14 mouse cellular contexts compared by ENCODE assay signal in the genomic region with DNA sequence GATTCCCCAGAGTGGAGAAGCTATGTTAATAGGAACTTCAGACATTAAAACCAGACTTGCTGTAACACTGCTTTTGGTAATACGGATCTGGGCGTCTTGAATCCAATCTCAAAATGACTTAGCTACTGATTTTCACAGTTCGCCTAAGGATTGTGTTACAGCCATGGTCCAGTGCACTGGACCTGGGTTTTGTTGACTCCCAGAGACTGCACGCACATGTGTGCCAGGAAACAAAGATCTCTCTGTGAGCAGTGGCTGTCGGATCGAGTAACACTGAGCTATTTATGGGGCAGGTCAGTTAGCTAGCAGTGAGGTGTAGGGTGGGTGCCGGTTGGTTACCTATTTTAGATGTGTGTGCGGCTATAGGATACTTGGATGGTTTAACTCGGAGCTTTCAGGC. TPM values are rescaled to one million over a fixed set of nuclear protein-coding genes. Genes with fewer than 3 reads are reported as not detected.
DNase-seq lines count a peak whose midpoint lies in the region; ATAC-seq and TF ChIP-seq lines count a peak whose summit lies in the region.
"Had no signal": no experiment of that assay in that cellular context is flagged by ENCODE, and none has a peak within 500 bp of the region (broad histone marks: within the 10 kb centered on the region; RNA-seq: fewer than 3 reads in every experiment).

No protein-coding gene starts in this region.

- H3K27ac ChIP-seq in heart, embryonic 14.5 days (replicated peaks in 1 of 2; ENCODE audit: control insufficient read depth in 1 of 2, insufficient read depth in 1 of 2, low read depth in 2 of 2, low read length in 2 of 2), result peak overlapping the region; percentile 71 to 81
- H3K27ac ChIP-seq in kidney, embryonic 16.5 days (ENCODE audit: low read length), result peak overlapping the region; percentile 39
- peak overlapping the region; percentile 17 for H3K27ac ChIP-seq in limb, embryonic 15.5 days
- H3K27ac ChIP-seq in thymus, adult 2 months (ENCODE audit: control insufficient read depth, insufficient read depth, low read length), result no peak overlapping the region
- H3K27ac ChIP-seq in intestine, postnatal 0 days (ENCODE audit: low read depth, low read length), result no peak overlapping the region
- H3K27ac ChIP-seq: lung, embryonic 15.5 days had no signal

- no peak overlapping the region for H3K4me3 ChIP-seq in heart, embryonic 14.5 days (ENCODE audit: control insufficient read depth in 1 of 2, insufficient read depth in 1 of 2, low read depth in 1 of 2, low read length in 2 of 2)
- no peak overlapping the region for H3K4me3 ChIP-seq in kidney, embryonic 16.5 days (ENCODE audit: low read length)
- no peak overlapping the region for H3K4me3 ChIP-seq in limb, embryonic 15.5 days
- H3K4me3 ChIP-seq in thymus, adult 2 months (ENCODE audit: control insufficient read depth, insufficient read depth, low read length), result no peak overlapping the region
- H3K4me3 ChIP-seq in intestine, postnatal 0 days (ENCODE audit: low read depth, low read length), result no peak overlapping the region
- H3K4me3 ChIP-seq: lung, embryonic 15.5 days had no signal

- DNase-seq in kidney, adult 11 months, result peak; percentile 72
- no peak for DNase-seq in kidney, postnatal 10 days
- no peak for DNase-seq in thymus, adult 2 months
- DNase-seq in c-Kit-positive CD71-positive TER-119-positive erythroid progenitor cells, embryonic 14.5 days (ENCODE audit: low spot score), result no peak
- DNase-seq: adrenal gland, adult 8-10 months; cerebellum, postnatal 36 days; thymus, adult 18-20 months had no signal

- 38% methylated on average over 9 of the region's 9 CpGs for WGBS in heart, embryonic 14.5 days
- 33% methylated on average over 9 of the region's 9 CpGs for WGBS in kidney, embryonic 16.5 days
- 49% methylated on average over 9 of the region's 9 CpGs for WGBS in limb, embryonic 15.5 days
- WGBS in thymus, adult 2 months, result 93% methylated on average over 9 of the region's 9 CpGs
- WGBS in intestine, postnatal 0 days, result 83% methylated on average over 9 of the region's 9 CpGs

- TF ChIP-seq CTCF in thymus, adult 2 months (IDR thresholded peaks at IDR 0.05; ENCODE audit: borderline replicate concordance, control insufficient read depth, extremely low read depth, insufficient read depth, low read length, poor library complexity), result no peak
- TF ChIP-seq CTCF in intestine, postnatal 0 days (IDR thresholded peaks at IDR 0.05; ENCODE audit: low read depth), result no peak

- no peaks in the 10 kb centered on the region for H3K27me3 ChIP-seq in heart, embryonic 14.5 days (ENCODE audit: control insufficient read depth, insufficient read depth, low read length)
- no peaks in the 10 kb centered on the region for H3K27me3 ChIP-seq in kidney, embryonic 16.5 days (ENCODE audit: insufficient read depth, low read length)
- H3K27me3 ChIP-seq in limb, embryonic 15.5 days, result no peaks in the 10 kb centered on the region
- H3K27me3 ChIP-seq in thymus, adult 2 months (ENCODE audit: control insufficient read depth, insufficient read depth, low read length), result no peaks in the 10 kb centered on the region
- no peaks in the 10 kb centered on the region for H3K27me3 ChIP-seq in intestine, postnatal 0 days (replicated peaks; ENCODE audit: control insufficient read depth, insufficient read depth, low read length)
- H3K27me3 ChIP-seq: CH12.LX; lung, embryonic 15.5 days had no signal

- H3K9me3 ChIP-seq in heart, embryonic 14.5 days (ENCODE audit: control insufficient read depth, low read length), result peaks cover 3% of the 10 kb centered on the region; the same call in 1 of the 2 replicates
- H3K9me3 ChIP-seq in kidney, embryonic 16.5 days (ENCODE audit: low read length), result 0 out of 2 replicates have a peak, but pooled peaks cover 3% of the 10 kb centered on the region
- no peaks in the 10 kb centered on the region for H3K9me3 ChIP-seq in limb, embryonic 15.5 days
- H3K9me3 ChIP-seq in intestine, postnatal 0 days (ENCODE audit: control insufficient read depth), result no peaks in the 10 kb centered on the region
- H3K9me3 ChIP-seq: lung, embryonic 15.5 days had no signal

- no peak for ATAC-seq in heart, embryonic 14.5 days (ENCODE audit: insufficient number of reproducible peaks, insufficient read depth, low FRiP score, low read depth)
- peak; percentile 89 for ATAC-seq in kidney, embryonic 16.5 days (ENCODE audit: low FRiP score, low TSS enrichment)
- peak; percentile 44; the same call in 1 of the 2 replicates for ATAC-seq in limb, embryonic 15.5 days (ENCODE audit: insufficient number of reproducible peaks, low FRiP score, low TSS enrichment, low read depth)
- no peak for ATAC-seq in intestine, postnatal 0 days

- 0 out of 2 replicates have a peak, but pooled peaks cover 9% of the 10 kb centered on the region for H3K36me3 ChIP-seq in heart, embryonic 14.5 days (ENCODE audit: control insufficient read depth, insufficient read depth, low read length)
- H3K36me3 ChIP-seq in kidney, embryonic 16.5 days (ENCODE audit: insufficient read depth, low read length), result no peaks in the 10 kb centered on the region; the same call in 1 of the 2 replicates
- H3K36me3 ChIP-seq in limb, embryonic 15.5 days, result peaks cover 2% of the 10 kb centered on the region
- H3K36me3 ChIP-seq in thymus, adult 2 months (ENCODE audit: control insufficient read depth, insufficient read depth, low read length), result peaks cover 27% of the 10 kb centered on the region
- H3K36me3 ChIP-seq in intestine, postnatal 0 days (ENCODE audit: control insufficient read depth, insufficient read depth), result peaks cover under 1% of the 10 kb centered on the region; the same call in 1 of the 2 replicates
- H3K36me3 ChIP-seq: lung, embryonic 15.5 days had no signal

- peak overlapping the region; percentile 14 for H3K4me2 ChIP-seq in heart, embryonic 14.5 days (ENCODE audit: low read length)
- peak overlapping the region; percentile 16; the same call in 1 of the 2 replicates for H3K4me2 ChIP-seq in kidney, embryonic 16.5 days (replicated peaks; ENCODE audit: low read depth, low read length)
- H3K4me2 ChIP-seq in limb, embryonic 15.5 days, result no peak overlapping the region
- no peak overlapping the region for H3K4me2 ChIP-seq in intestine, postnatal 0 days (replicated peaks; ENCODE audit: low read depth)
- H3K4me2 ChIP-seq: lung, embryonic 15.5 days had no signal

- TF ChIP-seq POLR2A in thymus, adult 2 months (IDR thresholded peaks at IDR 0.05; ENCODE audit: control insufficient read depth, extremely low read depth, insufficient read depth, low read length, poor library complexity), result no peak

- 0 out of 2 replicates have a peak overlapping the region, but pooled peaks have one; percentile 25 for H3K9ac ChIP-seq in heart, embryonic 14.5 days (ENCODE audit: low read length)
- no peak overlapping the region for H3K9ac ChIP-seq in kidney, embryonic 16.5 days (replicated peaks; ENCODE audit: low read length)
- H3K9ac ChIP-seq in limb, embryonic 15.5 days, result no peak overlapping the region
- no peak overlapping the region for H3K9ac ChIP-seq in intestine, postnatal 0 days (ENCODE audit: low read depth, low read length)
- H3K9ac ChIP-seq: lung, embryonic 15.5 days had no signal

- H3K4me1 ChIP-seq in heart, embryonic 14.5 days (ENCODE audit: control insufficient read depth in 2 of 2, insufficient read depth in 2 of 2, low read length in 2 of 2), result peaks cover 13 to 38% of the 10 kb centered on the region in 2 experiments
- peaks cover 17% of the 10 kb centered on the region for H3K4me1 ChIP-seq in kidney, embryonic 16.5 days (ENCODE audit: insufficient read depth, low read length)
- peaks cover 9% of the 10 kb centered on the region for H3K4me1 ChIP-seq in limb, embryonic 15.5 days
- peaks cover 16% of the 10 kb centered on the region for H3K4me1 ChIP-seq in thymus, adult 2 months (replicated peaks; ENCODE audit: control insufficient read depth, insufficient read depth, low read length)
- H3K4me1 ChIP-seq in intestine, postnatal 0 days (replicated peaks; ENCODE audit: control insufficient read depth, insufficient read depth, low read length), result no peaks in the 10 kb centered on the region

RNA-seq across cellular contexts. Expression of a gene that starts 39.8 kb away (rescaled TPM):
- polyA plus RNA-seq in heart, embryonic 14.5 days (2014; fragmentation: Nextera tagmentation; extraction: Ambion mirVana), result 4.0 and 4.7 TPM in 2 replicates
- polyA plus RNA-seq in kidney, embryonic 16.5 days (2015; fragmentation: Nextera tagmentation; extraction: Ambion mirVana), result 8.4 and 8.9 TPM in 2 replicates
- polyA plus RNA-seq in limb, embryonic 15.5 days (2015; fragmentation: Nextera tagmentation; extraction: Ambion mirVana), result 7.5 and 8.2 TPM in 2 replicates
- 6.8 and 7.9 TPM in 2 replicates for polyA plus RNA-seq in thymus, adult 2 months (2012; rRNA removed)
- polyA plus RNA-seq in intestine, postnatal 0 days (2015; fragmentation: Nextera tagmentation; extraction: Ambion mirVana), result 5.2 and 5.5 TPM in 2 replicates

RNA-seq across cellular contexts. Expression of a gene that starts 40.0 kb away (rescaled TPM):
- polyA plus RNA-seq in heart, embryonic 14.5 days (2014; fragmentation: Nextera tagmentation; extraction: Ambion mirVana), result 28.8 and 31.4 TPM in 2 replicates
- 18.7 and 22.5 TPM in 2 replicates for polyA plus RNA-seq in kidney, embryonic 16.5 days (2015; fragmentation: Nextera tagmentation; extraction: Ambion mirVana)
- polyA plus RNA-seq in limb, embryonic 15.5 days (2015; fragmentation: Nextera tagmentation; extraction: Ambion mirVana), result 23.4 and 25.5 TPM in 2 replicates
- polyA plus RNA-seq in thymus, adult 2 months (2012; rRNA removed), result 178 and 204 TPM in 2 replicates
- 13.0 and 13.3 TPM in 2 replicates for polyA plus RNA-seq in intestine, postnatal 0 days (2015; fragmentation: Nextera tagmentation; extraction: Ambion mirVana)

RNA-seq across cellular contexts. Expression of a gene that starts 47.8 kb away (rescaled TPM):
- polyA plus RNA-seq in heart, embryonic 14.5 days (2014; fragmentation: Nextera tagmentation; extraction: Ambion mirVana), result not detected in 2 replicates
- polyA plus RNA-seq in kidney, embryonic 16.5 days (2015; fragmentation: Nextera tagmentation; extraction: Ambion mirVana), result not detected in 2 replicates
- polyA plus RNA-seq in limb, embryonic 15.5 days (2015; fragmentation: Nextera tagmentation; extraction: Ambion mirVana), result not detected in 2 replicates
- polyA plus RNA-seq in thymus, adult 2 months (2012; rRNA removed), result 0.57 TPM in 1 of 2 replicates, not detected in the other
- not detected in 2 replicates for polyA plus RNA-seq in intestine, postnatal 0 days (2015; fragmentation: Nextera tagmentation; extraction: Ambion mirVana)
- polyA plus RNA-seq: large intestine, adult 2 months; lung, embryonic 15.5 days had no signal

RNA-seq across cellular contexts. Expression of a gene that starts 48.6 kb away (rescaled TPM):
- polyA plus RNA-seq in heart, embryonic 14.5 days (2014; fragmentation: Nextera tagmentation; extraction: Ambion mirVana), result 5.6 and 6.4 TPM in 2 replicates
- polyA plus RNA-seq in kidney, embryonic 16.5 days (2015; fragmentation: Nextera tagmentation; extraction: Ambion mirVana), result 3.7 and 4.5 TPM in 2 replicates
- polyA plus RNA-seq in limb, embryonic 15.5 days (2015; fragmentation: Nextera tagmentation; extraction: Ambion mirVana), result 9.4 and 12.0 TPM in 2 replicates
- 136 and 161 TPM in 2 replicates for polyA plus RNA-seq in thymus, adult 2 months (2012; rRNA removed)
- 4.8 TPM in 2 replicates for polyA plus RNA-seq in intestine, postnatal 0 days (2015; fragmentation: Nextera tagmentation; extraction: Ambion mirVana)

RNA-seq across cellular contexts. Expression of a gene that starts 50.8 kb away (rescaled TPM):
- not detected in 2 replicates for polyA plus RNA-seq in heart, embryonic 14.5 days (2014; fragmentation: Nextera tagmentation; extraction: Ambion mirVana)
- not detected in 2 replicates for polyA plus RNA-seq in kidney, embryonic 16.5 days (2015; fragmentation: Nextera tagmentation; extraction: Ambion mirVana)
- polyA plus RNA-seq in limb, embryonic 15.5 days (2015; fragmentation: Nextera tagmentation; extraction: Ambion mirVana), result not detected in 2 replicates
- polyA plus RNA-seq in thymus, adult 2 months (2012; rRNA removed), result 1.1 and 1.2 TPM in 2 replicates
- 0.04 and 0.12 TPM in 2 replicates for polyA plus RNA-seq in intestine, postnatal 0 days (2015; fragmentation: Nextera tagmentation; extraction: Ambion mirVana)
- polyA plus RNA-seq: lung, embryonic 15.5 days had no signal

Comparison
In these comparisons a context has a peak if more than half of its experiments do, and no peak if none do; other contexts are left out.
1. ATAC-seq: peak in kidney, embryonic 16.5 days (single experiment) and limb, embryonic 15.5 days (single experiment); none in heart, embryonic 14.5 days (single experiment) and intestine, postnatal 0 days (single experiment).
2. H3K27ac ChIP-seq: peak in heart, embryonic 14.5 days (2 of 2), kidney, embryonic 16.5 days (single experiment) and limb, embryonic 15.5 days (single experiment); none in thymus, adult 2 months (single experiment) and intestine, postnatal 0 days (single experiment).
3. H3K4me2 ChIP-seq: peak in heart, embryonic 14.5 days (single experiment) and kidney, embryonic 16.5 days (single experiment); none in limb, embryonic 15.5 days (single experiment) and intestine, postnatal 0 days (single experiment).